Mouse (Mus musculus): ENCODE results near the gene Dusp15.

Gene Dusp15

GRCm38 (mm10) chr2:152906274-152907037, 45.0 kb downstream of the Dusp15 start:
- DNase-seq (ENCODE audit: low read depth, low spot score): no peak

- DNase-seq (ENCODE audit: low read depth, low spot score): no peak
Measured at GRCm38 (mm10) chr2:152905036-152905829, 46.3 kb downstream of the Dusp15 start.

- no peak for DNase-seq (ENCODE audit: low read depth, low spot score)
Measured at GRCm38 (mm10) chr2:152904127-152904643, 47.3 kb downstream of the Dusp15 start.

GRCm38 (mm10) chr2:152903586-152903985, 47.9 kb downstream of the Dusp15 start:
- no peak for DNase-seq (ENCODE audit: low read depth, low spot score)

GRCm38 (mm10) chr2:152902658-152903057, 48.8 kb downstream of the Dusp15 start:
- DNase-seq (ENCODE audit: low read depth, low spot score): no peak

GRCm38 (mm10) chr2:152901296-152901695, 50.2 kb downstream of the Dusp15 start:
- no peak for DNase-seq (ENCODE audit: low read depth, low spot score)

- no peak for DNase-seq (ENCODE audit: low read depth, low spot score)
Measured at GRCm38 (mm10) chr2:152899011-152899410, 52.5 kb downstream of the Dusp15 start.

GRCm38 (mm10) chr2:152896926-152897325, 54.6 kb downstream of the Dusp15 start:
- no peak for DNase-seq (ENCODE audit: low read depth, low spot score)

- no peak for DNase-seq (ENCODE audit: low read depth, low spot score)
Measured at GRCm38 (mm10) chr2:152895834-152896233, 55.7 kb downstream of the Dusp15 start.
